Mouse (Mus musculus) spleen, adult 2 months (tissue): ENCODE results near the gene 4930563M21Rik. TPM values are rescaled to one million over a fixed set of nuclear protein-coding genes. Genes with fewer than 3 reads are reported as not detected.
"Not testable (repeated sequence)": the region's sequence is repeated elsewhere in the genome, so short reads cannot be mapped to it uniquely, and the experiment has no call there.

Experiments used
- DNase-seq, 2 experiments: peaks; one replicate each; pipeline versions ENCODE4 v3.0.0 to v3.0.0-alpha.2; 2012 to 2021; ENCODE audit warnings: low spot score in 2 of 2, low read depth in 1 of 2
- H3K27ac ChIP-seq: fragments of 200-500 bp; 2 replicates; pipeline ENCODE4 v1.5.1; 2012; ENCODE audit warnings: low read length, inconsistent platforms; ENCODE audit not compliant: insufficient read depth
- H3K27me3 ChIP-seq: fragments of 200-500 bp; 2 replicates; pipeline ENCODE4 v1.6.1; 2012; ENCODE audit warnings: mild to moderate bottlenecking, moderate library complexity, low read length, inconsistent platforms; ENCODE audit not compliant: control insufficient read depth, insufficient read depth
- H3K36me3 ChIP-seq: fragments of 200-500 bp; 2 replicates; pipeline ENCODE4 v1.6.1; 2012; ENCODE audit warnings: mild to moderate bottlenecking, low read length, inconsistent platforms; ENCODE audit not compliant: control insufficient read depth, insufficient read depth
- H3K4me1 ChIP-seq: fragments of 200-500 bp; 2 replicates; pipeline ENCODE4 v1.6.1; 2011; ENCODE audit warnings: inconsistent platforms; ENCODE audit not compliant: control insufficient read depth, insufficient read depth, insufficient read length
- H3K4me3 ChIP-seq: fragments of 200-500 bp; 2 replicates; pipeline ENCODE4 v1.5.1; 2011; ENCODE audit warnings: mild to moderate bottlenecking, inconsistent platforms; ENCODE audit not compliant: insufficient read depth, insufficient read length; ENCODE audit errors: extremely low read depth
- CTCF ChIP-seq: fragments of 200-500 bp; IDR thresholded peaks from 2 replicates; pipeline ENCODE4 v1.5.1; 2011; ENCODE audit warnings: mild to moderate bottlenecking, inconsistent platforms; ENCODE audit not compliant: insufficient read depth, insufficient read length, insufficient replicate concordance; ENCODE audit errors: extremely low read depth
- POLR2A ChIP-seq: fragments of 200-500 bp; IDR thresholded peaks from 2 replicates; pipeline ENCODE4 v1.6.1; 2011; ENCODE audit warnings: low read depth, low read length, inconsistent platforms
- WGBS: fragments of 180-500 bp; shearing (Covaris S2); methylation state at CpG from one replicate; pipeline ENCODE4 v1.1.7; 2018; 5-methylcytosine and 5-hydroxymethylcytosine counted together
- polyA plus RNA-seq: library from polyadenylated mRNA; depleted of rRNA; stranded (reverse); fragments of >200 nt; gene quantifications from 2 replicates; pipeline ENCODE4 v1.2.3, GENCODE M21; 2012

Gene 4930563M21Rik
- polyA plus RNA-seq, 1 experiment: not detected

- 70% methylated on average over 2 of the region's 2 CpGs for WGBS
- H3K27ac ChIP-seq: no peak overlapping the region
- no peaks in the 10 kb centered on the region for H3K36me3 ChIP-seq
- DNase-seq: no peak
- H3K4me3 ChIP-seq: no peak overlapping the region
- TF ChIP-seq CTCF (no peak), POLR2A (no peak)
- no peaks in the 10 kb centered on the region for H3K4me1 ChIP-seq
- H3K27me3 ChIP-seq: no peaks in the 10 kb centered on the region
Observed at GRCm38 (mm10) chr9:56024772-56025171, 14.4 kb upstream of the 4930563M21Rik start.

GRCm38 (mm10) chr9:56004679-56005078 is 5.7 kb downstream of the 4930563M21Rik start:
- not testable (repeated sequence) for H3K27me3 ChIP-seq, H3K4me1 ChIP-seq, H3K36me3 ChIP-seq, H3K27ac ChIP-seq, DNase-seq, H3K4me3 ChIP-seq
- WGBS: 71% methylated on average over 1 of the region's 2 CpGs

- no peaks in the 10 kb centered on the region for H3K36me3 ChIP-seq
- H3K27ac ChIP-seq: no peak overlapping the region
- H3K27me3 ChIP-seq: no peaks in the 10 kb centered on the region
- TF ChIP-seq POLR2A (no peak), CTCF (no peak)
- peak in 1 of 2 experiments; percentile 38 for DNase-seq
- WGBS: 28% methylated on average over 1 of the region's 1 CpGs
- no peak overlapping the region for H3K4me3 ChIP-seq
- H3K4me1 ChIP-seq: no peaks in the 10 kb centered on the region
Observed at GRCm38 (mm10) chr9:55946819-55947218, 63.5 kb downstream of the 4930563M21Rik start.

- no peaks in the 10 kb centered on the region for H3K27me3 ChIP-seq
- TF ChIP-seq POLR2A: no peak
- no peak for TF ChIP-seq CTCF
- peaks cover 1% of the 10 kb centered on the region for H3K4me1 ChIP-seq
- H3K27ac ChIP-seq: no peak overlapping the region
- H3K4me3 ChIP-seq: no peak overlapping the region
- no peaks in the 10 kb centered on the region; the same call in 1 of the 2 replicates for H3K36me3 ChIP-seq
- no peak for DNase-seq
Observed at GRCm38 (mm10) chr9:55941356-55941755, 69.0 kb downstream of the 4930563M21Rik start.

- 12% methylated on average over 6 of the region's 6 CpGs for WGBS
- no peak for DNase-seq
- TF ChIP-seq CTCF (no peak), POLR2A (no peak)
- H3K27me3 ChIP-seq: no peaks in the 10 kb centered on the region
- H3K27ac ChIP-seq: no peak overlapping the region
- peaks cover 1% of the 10 kb centered on the region for H3K4me1 ChIP-seq
- peak overlapping the region; percentile 90 for H3K4me3 ChIP-seq
- H3K36me3 ChIP-seq: no peaks in the 10 kb centered on the region; the same call in 1 of the 2 replicates
Observed at GRCm38 (mm10) chr9:55938618-55938985, 71.7 kb downstream of the 4930563M21Rik start.

- peak within 1 kb of the TSS; percentile 81 for H3K27ac ChIP-seq
- DNase-seq: peak; percentile 86 to 91
- peak; percentile 66 for TF ChIP-seq POLR2A
- peak; percentile 7; the same call in 1 of the 2 replicates for TF ChIP-seq CTCF
- no peaks in the 10 kb centered on the region; the same call in 1 of the 2 replicates for H3K36me3 ChIP-seq
- H3K27me3 ChIP-seq: no peaks in the 10 kb centered on the region
- under 1% methylated on average over 48 of the region's 60 CpGs for WGBS
- peak within 1 kb of the TSS; percentile 96 for H3K4me3 ChIP-seq
- peaks cover 1% of the 10 kb centered on the region for H3K4me1 ChIP-seq
Observed at GRCm38 (mm10) chr9:55937664-55938617, 72.4 kb downstream of the 4930563M21Rik start, which contains the start of gene Scaper. TSS of gene Scaper (minus strand) at chr9:55938119.

- no peak overlapping the region for H3K27ac ChIP-seq
- no peaks in the 10 kb centered on the region; the same call in 1 of the 2 replicates for H3K36me3 ChIP-seq
- no peak for DNase-seq
- H3K27me3 ChIP-seq: no peaks in the 10 kb centered on the region
- WGBS: 38% methylated on average over 5 of the region's 5 CpGs
- peak overlapping the region; percentile 96 for H3K4me3 ChIP-seq
- H3K4me1 ChIP-seq: peaks cover 1% of the 10 kb centered on the region
- TF ChIP-seq CTCF: no peak
- TF ChIP-seq POLR2A: no peak
Observed at GRCm38 (mm10) chr9:55937224-55937663, 73.1 kb downstream of the 4930563M21Rik start.
